Mouse (Mus musculus): ENCODE results near the gene H2-T3. TPM values are rescaled to one million over a fixed set of nuclear protein-coding genes. Genes with fewer than 3 reads are reported as not detected.
"Not testable (repeated sequence)": the region's sequence is repeated elsewhere in the genome, so short reads cannot be mapped to it uniquely, and the experiment has no call there.

H2-T3 gene
- polyA plus RNA-seq, 1 experiment from 2014 or later = not detected

GRCm38 (mm10) chr17:36151200-36151599, 38.9 kb downstream of the H2-T3 start:
- WGBS = 56% methylated on average over 4 of the region's 4 CpGs
- H3K9me3 ChIP-seq; H3K4me1 ChIP-seq; ATAC-seq (ENCODE audit: low FRiP score, low read depth); H3K27ac ChIP-seq (replicated peaks); H3K9ac ChIP-seq (replicated peaks); H3K36me3 ChIP-seq; H3K4me3 ChIP-seq; H3K4me2 ChIP-seq (replicated peaks): not testable (repeated sequence)
- H3K27me3 ChIP-seq = peaks cover 47% of the 10 kb centered on the region

DNA sequence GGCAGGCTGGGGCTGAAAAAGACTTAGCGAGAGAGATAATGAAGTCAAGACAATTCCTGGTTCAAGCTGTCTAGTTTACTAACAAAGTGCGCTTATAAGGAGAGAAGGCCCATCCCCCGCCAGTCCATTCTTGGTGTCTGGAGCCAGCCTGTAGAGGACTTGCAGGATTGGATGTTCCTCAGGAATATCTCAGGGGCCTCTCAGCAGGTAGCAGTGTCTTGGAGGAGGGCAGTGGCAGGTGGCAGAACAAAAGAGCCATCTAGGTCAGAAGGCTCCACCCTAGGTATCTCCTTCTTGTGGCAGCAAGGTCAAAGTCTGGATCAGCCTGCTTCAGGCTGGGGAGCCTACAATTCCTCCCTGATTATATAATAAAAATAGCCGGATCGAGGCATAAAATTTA, 41.6 kb downstream of the H2-T3 start:
- peaks cover 10% of the 10 kb centered on the region; the same call in 1 of the 2 replicates for H3K4me1 ChIP-seq
- not testable (repeated sequence) for H3K36me3 ChIP-seq; H3K9me3 ChIP-seq; H3K9ac ChIP-seq (replicated peaks); H3K4me2 ChIP-seq (replicated peaks); H3K27ac ChIP-seq (replicated peaks); ATAC-seq (ENCODE audit: low FRiP score, low read depth); H3K4me3 ChIP-seq
- H3K27me3 ChIP-seq = peaks cover 48% of the 10 kb centered on the region
- WGBS = 73% methylated on average over 5 of the region's 5 CpGs

GRCm38 (mm10) chr17:36146937-36147336, 43.1 kb downstream of the H2-T3 start:
- WGBS = 85% methylated on average over 1 of the region's 1 CpGs

GRCm38 (mm10) chr17:36145861-36146156, 44.3 kb downstream of the H2-T3 start:
- 0 out of 2 replicates have a peak, but pooled peaks have one; percentile 30 for ATAC-seq (ENCODE audit: low FRiP score, low read depth)

More at GRCm38 (mm10) chr17:36146937-36147336, 43.1 kb downstream of the H2-T3 start:
- not testable (repeated sequence) for H3K4me2 ChIP-seq (replicated peaks); H3K9ac ChIP-seq (replicated peaks); H3K36me3 ChIP-seq; H3K4me3 ChIP-seq; H3K9me3 ChIP-seq; ATAC-seq (ENCODE audit: low FRiP score, low read depth); H3K27ac ChIP-seq (replicated peaks)
- Histone ChIP-seq H3K4me1 (peaks cover 10% of the 10 kb centered on the region; the same call in 1 of the 2 replicates), H3K27me3 (peaks cover 50% of the 10 kb centered on the region)

DNA sequence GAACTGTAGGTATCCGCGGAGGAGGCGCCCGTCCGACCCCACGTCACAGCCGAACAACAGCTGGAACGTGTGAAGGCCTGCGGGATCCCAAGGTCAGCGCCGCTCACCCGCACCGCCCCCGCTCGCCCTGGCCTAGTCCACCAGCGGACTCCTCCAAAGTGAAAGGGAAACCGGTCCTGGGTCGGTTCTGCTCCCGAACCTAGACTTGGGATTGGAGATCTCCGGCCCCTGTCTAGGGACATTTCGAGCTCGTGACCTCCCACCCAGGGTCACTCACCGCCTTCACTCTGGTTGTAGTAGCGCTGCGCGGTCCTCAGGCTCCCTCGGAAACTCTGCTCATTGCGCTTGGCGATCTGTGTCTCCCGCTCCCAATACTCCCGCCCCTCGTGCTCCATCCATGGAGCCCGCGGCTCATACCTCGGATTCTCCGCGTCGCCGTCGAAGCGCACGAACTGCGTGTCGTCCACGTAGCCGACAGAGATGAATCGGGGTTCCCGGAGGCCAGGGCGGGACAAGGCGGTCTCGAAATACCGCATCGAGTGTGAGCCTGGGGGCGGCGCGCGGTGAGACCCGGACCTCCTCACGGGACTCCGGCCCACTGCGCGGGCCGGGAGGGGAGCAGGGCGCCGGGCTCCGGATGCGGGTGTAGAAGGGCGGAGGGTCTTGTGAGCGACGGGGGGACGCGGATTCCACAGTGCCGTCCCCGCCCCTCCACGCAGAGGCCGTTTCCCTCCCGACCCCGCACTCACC, 44.8 kb downstream of the H2-T3 start:
- Histone ChIP-seq H3K36me3 (no peaks in the 10 kb centered on the region), H3K4me1 (peaks cover 10% of the 10 kb centered on the region; the same call in 1 of the 2 replicates), H3K27me3 (peaks cover 57% of the 10 kb centered on the region), H3K27ac (replicated peaks) (no peak overlapping the region), H3K4me3 (peak overlapping the region; percentile 36), H3K4me2 (replicated peaks) (peak overlapping the region; percentile 47), H3K9ac (replicated peaks) (no peak overlapping the region), H3K9me3 (no peaks in the 10 kb centered on the region)
- ATAC-seq (ENCODE audit: low FRiP score, low read depth) = 0 out of 2 replicates have a peak, but pooled peaks have one; percentile 6
- 1% methylated on average over 68 of the region's 78 CpGs for WGBS

More at GRCm38 (mm10) chr17:36145861-36146156, 44.3 kb downstream of the H2-T3 start:
- Histone ChIP-seq H3K27me3 (peaks cover 58% of the 10 kb centered on the region), H3K4me2 (replicated peaks) (peak overlapping the region; percentile 47), H3K4me1 (peaks cover 10% of the 10 kb centered on the region; the same call in 1 of the 2 replicates), H3K4me3 (peak overlapping the region; percentile 36)
- not testable (repeated sequence) for H3K9ac ChIP-seq (replicated peaks); H3K9me3 ChIP-seq; H3K36me3 ChIP-seq; H3K27ac ChIP-seq (replicated peaks)
- WGBS = 2% methylated on average over 13 of the region's 13 CpGs

GRCm38 (mm10) chr17:36136299-36136848, 53.7 kb downstream of the H2-T3 start:
- H3K4me3 ChIP-seq; H3K9me3 ChIP-seq; H3K4me2 ChIP-seq (replicated peaks); H3K9ac ChIP-seq (replicated peaks); H3K27ac ChIP-seq (replicated peaks); ATAC-seq (ENCODE audit: low FRiP score, low read depth); H3K4me1 ChIP-seq; H3K36me3 ChIP-seq: not testable (repeated sequence)
- WGBS = 80% methylated on average over 1 of the region's 1 CpGs
- H3K27me3 ChIP-seq = peaks cover 11% of the 10 kb centered on the region

Other genes starting within 250 kb of the H2-T3 start
- gene Abcf1, start 220.5 kb downstream of the H2-T3 start, polyA plus RNA-seq (2016; fragmentation: Nextera tagmentation; extraction: Ambion mirVana) = 104 and 118 TPM in 2 replicates
- gene Gnl1, start 210.4 kb downstream of the H2-T3 start, polyA plus RNA-seq (2016; fragmentation: Nextera tagmentation; extraction: Ambion mirVana) = 48.5 and 52.0 TPM in 2 replicates
- gene Prr3, start 210.1 kb downstream of the H2-T3 start, polyA plus RNA-seq (2016; fragmentation: Nextera tagmentation; extraction: Ambion mirVana) = 49.2 and 53.4 TPM in 2 replicates
- gene H2-T24, start 169.7 kb downstream of the H2-T3 start, polyA plus RNA-seq (2016; fragmentation: Nextera tagmentation; extraction: Ambion mirVana) = 4.1 and 5.0 TPM in 2 replicates
- 4.2 and 6.1 TPM in 2 replicates for gene H2-T23, start 157.4 kb downstream of the H2-T3 start, polyA plus RNA-seq (2016; fragmentation: Nextera tagmentation; extraction: Ambion mirVana)
- 6.4 and 6.8 TPM in 2 replicates for gene H2-T22, start 147.5 kb downstream of the H2-T3 start, polyA plus RNA-seq (2016; fragmentation: Nextera tagmentation; extraction: Ambion mirVana)
- not detected in 2 replicates for gene Gm6034, start 147.3 kb downstream of the H2-T3 start, polyA plus RNA-seq (2016; fragmentation: Nextera tagmentation; extraction: Ambion mirVana)
- gene Gm11127, start 131.9 kb downstream of the H2-T3 start, polyA plus RNA-seq (2016; fragmentation: Nextera tagmentation; extraction: Ambion mirVana) = not detected in 2 replicates
- not detected in 2 replicates for gene Gm19684, start 68.6 kb downstream of the H2-T3 start, polyA plus RNA-seq (2016; fragmentation: Nextera tagmentation; extraction: Ambion mirVana)
- gene Gm7030, start 60.9 kb downstream of the H2-T3 start, polyA plus RNA-seq (2016; fragmentation: Nextera tagmentation; extraction: Ambion mirVana) = not detected in 2 replicates
- gene Gm8909, start 21.8 kb downstream of the H2-T3 start, polyA plus RNA-seq (2016; fragmentation: Nextera tagmentation; extraction: Ambion mirVana) = not detected in 2 replicates
- 83.5 and 88.2 TPM in 2 replicates for gene Rpp21, start 67.8 kb upstream of the H2-T3 start, polyA plus RNA-seq (2016; fragmentation: Nextera tagmentation; extraction: Ambion mirVana)
- gene Trim39, start 82.0 kb upstream of the H2-T3 start, polyA plus RNA-seq (2016; fragmentation: Nextera tagmentation; extraction: Ambion mirVana) = 27.4 and 27.6 TPM in 2 replicates
- 0.27 and 0.37 TPM in 2 replicates for gene H2-M10.2, start 96.2 kb upstream of the H2-T3 start, polyA plus RNA-seq (2016; fragmentation: Nextera tagmentation; extraction: Ambion mirVana)
- not detected in 2 replicates for gene H2-M10.1, start 135.9 kb upstream of the H2-T3 start, polyA plus RNA-seq (2016; fragmentation: Nextera tagmentation; extraction: Ambion mirVana)
- gene H2-M10.3, start 178.1 kb upstream of the H2-T3 start, polyA plus RNA-seq (2016; fragmentation: Nextera tagmentation; extraction: Ambion mirVana) = not detected in 2 replicates